Mouse (Mus musculus): Measurements from ENCODE around the gene Sh3bp5.
A peak's percentile ranks its signal among the peaks of the same experiment; 100 is the strongest.

Sh3bp5 gene

DNA sequence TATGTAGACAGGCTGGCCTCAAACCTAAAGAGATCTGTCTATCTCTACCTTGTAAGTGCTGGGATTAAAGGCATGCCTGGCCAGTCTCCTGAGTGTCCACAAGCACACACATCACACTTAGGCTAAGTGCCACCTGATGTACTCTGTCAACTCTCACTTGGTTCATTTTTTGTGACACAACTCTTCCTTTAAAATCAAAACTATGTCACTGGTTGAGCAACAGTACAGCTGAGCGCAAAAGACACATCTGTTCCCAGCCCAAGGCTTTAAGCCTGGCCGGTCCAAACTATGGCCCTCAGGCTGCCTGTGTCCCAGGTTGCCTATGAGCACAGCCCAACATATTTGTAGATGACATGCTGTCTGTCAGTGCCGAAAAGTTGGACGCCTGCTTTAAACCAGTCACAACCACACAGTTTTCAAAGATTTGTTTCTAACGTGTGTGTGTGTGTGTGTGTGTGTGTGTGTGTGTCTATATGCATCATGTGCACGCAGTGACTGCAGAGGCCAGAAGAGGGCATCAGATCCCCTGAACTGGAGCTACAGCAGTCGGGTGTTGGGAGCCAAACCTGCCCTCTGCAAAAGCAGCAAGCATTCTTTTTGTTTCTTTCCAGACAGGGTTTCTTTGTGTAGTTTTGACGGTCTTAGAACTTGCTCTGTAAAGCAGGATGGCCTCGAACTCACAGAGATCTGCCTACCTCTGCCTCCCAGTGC is 40.9 kb downstream of the Sh3bp5 start:
- TF ChIP-seq GATA4 (IDR thresholded peaks at IDR 0.05; ENCODE audit: insufficient replicate concordance, low read length) = no peak

DNA sequence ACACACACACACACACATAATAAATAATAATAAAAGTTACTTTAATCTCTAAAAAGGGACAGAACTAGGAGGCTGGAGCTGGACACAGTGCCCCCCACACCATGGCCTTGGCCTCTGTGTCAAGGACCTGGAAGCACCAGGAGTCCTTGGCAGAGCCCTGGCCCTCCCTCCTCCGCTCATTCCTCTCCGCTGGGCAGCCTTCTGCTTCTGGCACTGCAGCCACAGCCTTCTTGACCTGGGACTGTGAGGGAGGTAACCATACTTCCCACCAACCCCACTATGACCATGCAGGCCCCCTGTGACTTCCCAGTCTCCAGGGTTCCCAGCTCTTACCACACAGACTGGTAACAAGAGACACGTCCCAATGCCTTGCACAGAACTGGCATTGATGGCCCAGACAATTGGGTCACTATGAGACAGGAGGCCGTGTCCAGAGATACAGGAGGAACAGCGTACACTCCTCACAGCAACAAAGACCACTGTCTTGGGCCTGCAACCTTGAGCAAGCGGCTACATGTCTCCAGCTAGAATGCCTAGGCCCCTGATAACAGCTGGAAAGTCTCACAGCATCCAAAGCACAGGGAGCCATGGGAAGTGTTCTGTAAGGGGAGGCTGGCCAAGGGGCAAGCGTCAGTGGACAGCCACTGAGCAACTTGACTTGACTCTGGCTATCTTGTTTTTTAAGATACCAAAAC is 41.8 kb downstream of the Sh3bp5 start:
- TF ChIP-seq GATA4 (IDR thresholded peaks at IDR 0.05; ENCODE audit: insufficient replicate concordance, low read length) = no peak

DNA sequence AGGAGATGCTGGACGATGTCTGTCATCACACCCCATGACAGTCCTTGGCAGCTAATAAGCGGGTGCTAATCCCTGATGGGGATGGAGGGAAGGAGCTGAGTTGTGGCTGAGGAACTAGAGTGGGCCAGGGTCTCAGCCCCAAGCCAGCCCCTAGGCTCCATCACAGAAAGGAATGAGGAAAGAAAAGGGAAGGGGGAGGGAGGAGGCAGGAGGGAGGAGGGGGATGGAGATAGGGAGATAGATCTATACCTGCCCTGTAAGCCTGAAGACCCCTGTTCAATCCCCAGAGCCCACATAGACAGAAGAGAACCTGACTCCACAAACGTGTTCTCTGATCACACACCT is 42.4 kb downstream of the Sh3bp5 start:
- TF ChIP-seq GATA4 (IDR thresholded peaks at IDR 0.05; ENCODE audit: insufficient replicate concordance, low read length) = no peak

DNA sequence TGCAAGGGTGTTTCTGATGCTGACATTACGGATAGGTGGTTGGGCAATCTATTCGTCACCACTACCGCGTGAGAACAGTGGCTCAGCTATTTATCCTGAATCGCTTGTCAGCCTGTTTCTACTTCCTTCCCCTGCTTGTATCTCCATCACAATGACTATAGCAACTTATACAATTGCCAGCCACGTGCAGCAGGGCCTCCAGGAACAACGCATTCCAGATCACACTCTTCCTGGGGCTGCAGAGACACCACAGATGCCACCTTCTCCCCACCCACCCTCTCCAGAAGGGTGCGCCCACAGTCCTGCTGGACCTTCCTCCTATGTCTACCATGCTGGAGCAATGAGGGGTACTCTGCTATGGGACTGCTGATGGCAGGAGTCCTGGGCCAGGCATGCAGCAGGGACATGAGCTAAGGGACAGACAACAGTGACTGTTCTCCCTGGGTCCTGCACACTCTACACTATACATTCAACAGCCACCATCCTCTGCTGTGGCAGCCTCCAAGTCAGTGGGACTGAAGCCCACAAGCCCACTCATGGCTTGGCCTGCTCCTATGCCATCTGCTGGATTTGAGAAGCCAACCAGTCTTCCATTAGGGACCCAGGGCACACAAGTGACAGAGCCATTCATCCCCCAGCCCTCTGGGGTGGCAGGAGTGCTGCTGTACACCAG is 42.9 kb downstream of the Sh3bp5 start:
- TF ChIP-seq GATA4 (IDR thresholded peaks at IDR 0.05; ENCODE audit: insufficient replicate concordance, low read length) = no peak

DNA sequence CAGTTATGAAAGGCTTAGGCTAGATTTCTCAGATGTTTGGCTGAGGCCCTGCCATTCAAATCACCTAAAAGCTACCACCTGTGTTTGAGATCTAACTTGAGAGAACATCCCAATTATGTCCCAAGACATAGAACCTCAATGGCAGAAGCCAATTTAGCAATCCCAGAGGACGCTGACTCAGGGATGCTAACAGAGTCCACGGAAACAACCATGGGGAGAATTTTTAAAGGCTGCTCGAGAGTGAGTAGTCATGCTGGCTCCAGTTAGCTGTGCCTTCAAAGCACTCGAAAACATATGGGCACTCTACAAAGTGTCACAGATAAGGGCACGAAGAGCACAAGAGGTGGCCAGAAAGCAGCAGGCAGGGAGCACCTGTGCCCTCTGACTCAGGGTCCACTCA is 43.6 kb downstream of the Sh3bp5 start:
- TF ChIP-seq GATA4 (IDR thresholded peaks at IDR 0.05; ENCODE audit: insufficient replicate concordance, low read length) = no peak

DNA sequence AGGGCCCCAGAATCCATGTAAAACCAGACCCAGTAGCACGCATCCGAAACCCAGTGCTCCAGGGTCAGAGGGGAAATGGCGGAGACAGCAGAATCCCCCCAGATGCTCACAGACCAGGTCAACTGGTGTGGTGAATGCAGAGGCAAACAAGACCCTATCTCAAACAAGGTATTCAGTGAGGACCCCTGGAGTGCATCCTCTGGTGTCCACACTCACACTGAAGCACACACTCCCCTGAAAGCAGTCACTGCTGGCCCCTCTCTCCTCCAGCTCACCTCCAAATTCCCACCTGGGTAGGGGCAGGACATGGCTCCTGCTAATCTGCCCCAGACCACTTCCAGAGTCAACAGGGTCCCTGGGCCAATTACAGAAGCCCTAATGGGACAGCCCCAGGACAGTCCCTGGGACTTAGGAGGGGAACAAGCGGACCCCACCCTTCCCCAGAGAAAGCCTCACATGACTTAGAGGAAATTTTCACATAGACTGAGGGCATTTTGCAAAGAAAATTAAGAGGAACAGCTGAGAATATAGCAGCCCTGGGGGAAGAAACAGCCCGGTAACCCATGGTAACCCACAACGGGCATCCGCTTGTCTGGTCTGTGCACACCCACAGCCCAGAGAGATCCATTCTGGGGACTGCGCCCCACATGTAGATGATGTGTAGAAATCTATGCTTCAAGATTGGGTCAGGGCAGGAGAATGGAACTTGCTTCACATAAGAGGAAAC is 46.3 kb downstream of the Sh3bp5 start:
- TF ChIP-seq GATA4 (IDR thresholded peaks at IDR 0.05; ENCODE audit: insufficient replicate concordance, low read length) = no peak

DNA sequence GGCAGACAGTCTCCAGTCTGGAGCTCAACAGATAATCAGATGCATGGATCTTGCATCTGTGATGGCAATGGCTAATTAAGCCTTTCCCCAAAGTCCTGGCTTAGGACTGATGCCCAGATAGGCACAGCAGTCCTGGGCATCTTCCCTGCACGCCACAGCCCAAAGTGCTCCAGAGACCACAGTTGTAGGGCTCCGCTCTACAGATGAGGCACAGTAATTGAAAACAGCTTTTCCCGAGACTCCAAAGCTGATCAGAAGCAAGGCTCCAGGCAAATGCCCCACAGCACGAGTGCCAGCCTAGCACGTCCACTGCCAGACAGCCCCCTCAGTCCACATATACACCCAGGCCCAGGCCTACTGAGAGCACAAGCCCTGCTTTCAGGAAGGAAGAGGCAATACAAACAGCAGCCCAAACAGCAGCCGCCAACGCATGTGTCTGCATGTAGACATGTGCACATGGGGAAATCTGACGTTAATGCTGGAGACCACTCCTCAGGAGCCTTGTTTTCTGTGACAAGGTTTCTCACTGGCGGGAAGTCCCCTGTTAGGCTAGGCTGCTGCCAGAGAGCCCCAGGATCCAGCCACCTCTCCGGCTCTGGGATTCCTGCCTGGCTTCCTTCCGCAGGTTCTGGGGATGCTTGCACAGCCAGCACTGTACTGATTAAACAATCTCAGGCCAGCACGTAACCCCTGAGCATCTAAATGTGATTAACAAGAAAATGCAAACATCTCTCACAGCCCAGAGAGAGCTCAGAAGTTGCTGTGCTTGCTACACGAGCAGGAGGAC is 47.6 kb downstream of the Sh3bp5 start:
- peak; percentile 80 for TF ChIP-seq GATA4 (IDR thresholded peaks at IDR 0.05; ENCODE audit: insufficient replicate concordance, low read length)

DNA sequence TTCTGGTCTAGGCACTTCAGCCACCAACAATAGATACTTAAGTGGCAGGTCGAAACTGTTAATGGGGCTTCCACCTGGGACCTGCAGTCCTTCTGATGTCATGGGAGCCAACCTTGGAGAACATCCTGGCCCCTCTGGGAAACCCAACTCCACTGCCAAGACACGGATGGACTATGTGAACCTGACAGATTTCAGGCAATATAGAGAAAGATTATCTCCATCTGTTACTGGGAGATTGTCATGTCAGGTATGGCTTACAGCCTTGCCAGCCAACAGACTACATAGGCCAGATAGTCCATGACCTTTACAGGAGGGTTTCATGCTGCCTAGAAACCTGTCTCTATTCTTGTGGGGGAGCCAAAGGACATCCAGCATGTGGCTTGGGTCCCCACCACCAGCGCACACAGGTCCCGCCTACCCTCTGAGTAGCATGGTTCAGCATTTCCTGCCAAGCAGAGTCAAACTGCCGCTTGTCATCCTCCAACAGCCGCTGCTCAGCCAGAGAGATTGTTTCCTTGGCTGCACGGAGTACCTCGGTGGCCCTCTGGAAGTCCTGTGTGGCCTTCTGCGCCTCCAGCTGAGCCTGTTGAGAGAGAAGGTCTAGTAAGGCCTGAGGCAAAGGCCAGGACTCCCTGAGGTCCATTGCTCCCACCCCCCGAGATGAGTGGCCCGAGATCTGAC is 48.4 kb downstream of the Sh3bp5 start:
- no peak for TF ChIP-seq GATA4 (IDR thresholded peaks at IDR 0.05; ENCODE audit: insufficient replicate concordance, low read length)

DNA sequence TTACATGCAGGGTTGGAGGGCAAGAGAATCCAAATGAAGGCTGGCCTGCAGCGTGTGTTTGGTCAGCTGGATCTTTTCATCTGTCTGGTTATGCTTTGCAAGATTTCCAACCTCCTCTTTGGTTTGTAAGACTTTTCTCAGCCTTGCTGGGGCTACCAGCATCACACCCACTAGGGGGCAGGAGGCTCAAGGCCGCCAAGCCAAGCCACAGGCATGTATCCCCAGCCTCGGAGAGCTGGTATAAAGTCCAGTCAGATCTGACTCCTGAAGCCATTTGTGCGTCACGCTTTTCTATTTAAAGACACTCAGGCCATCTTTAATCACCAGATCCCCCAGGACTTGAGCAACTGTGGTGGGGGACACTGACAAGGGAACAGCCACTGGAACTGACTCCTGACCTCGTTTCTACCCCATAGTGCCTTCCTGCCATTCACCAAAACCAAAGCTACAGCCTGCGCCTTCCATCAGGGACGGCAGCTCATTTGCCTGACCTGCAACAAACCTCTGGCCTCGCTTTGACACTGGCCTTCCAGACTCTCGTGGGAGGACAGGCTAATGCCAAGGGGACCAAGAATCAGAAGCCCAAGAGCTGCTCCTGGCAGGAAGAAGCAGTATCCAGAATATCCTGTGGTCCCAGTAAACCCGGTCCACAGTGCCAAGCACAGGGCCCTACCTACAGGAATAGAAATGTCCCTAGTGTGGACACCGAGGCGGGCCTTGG is 49.7 kb downstream of the Sh3bp5 start:
- TF ChIP-seq GATA4 (IDR thresholded peaks at IDR 0.05; ENCODE audit: insufficient replicate concordance, low read length) = no peak

DNA sequence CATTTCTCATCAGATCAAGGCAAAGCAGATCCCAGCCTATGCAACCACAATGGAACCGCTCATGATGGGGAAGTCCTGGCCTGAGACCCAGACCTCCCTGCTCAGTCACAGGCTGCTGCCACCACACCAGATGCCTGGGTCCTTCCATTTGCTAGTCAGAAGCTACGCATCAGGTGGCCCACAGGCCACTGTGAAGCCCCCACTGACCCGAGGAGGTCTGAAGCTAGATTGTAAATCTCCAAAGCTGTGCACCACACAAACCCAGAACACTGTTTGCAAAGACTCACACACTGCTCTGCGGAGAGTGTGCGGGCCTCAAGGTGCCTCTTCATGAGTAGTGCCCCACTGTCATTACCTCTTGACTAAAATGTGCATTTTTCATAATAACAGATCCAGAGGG is 50.5 kb downstream of the Sh3bp5 start:
- no peak for TF ChIP-seq GATA4 (IDR thresholded peaks at IDR 0.05; ENCODE audit: insufficient replicate concordance, low read length)

DNA sequence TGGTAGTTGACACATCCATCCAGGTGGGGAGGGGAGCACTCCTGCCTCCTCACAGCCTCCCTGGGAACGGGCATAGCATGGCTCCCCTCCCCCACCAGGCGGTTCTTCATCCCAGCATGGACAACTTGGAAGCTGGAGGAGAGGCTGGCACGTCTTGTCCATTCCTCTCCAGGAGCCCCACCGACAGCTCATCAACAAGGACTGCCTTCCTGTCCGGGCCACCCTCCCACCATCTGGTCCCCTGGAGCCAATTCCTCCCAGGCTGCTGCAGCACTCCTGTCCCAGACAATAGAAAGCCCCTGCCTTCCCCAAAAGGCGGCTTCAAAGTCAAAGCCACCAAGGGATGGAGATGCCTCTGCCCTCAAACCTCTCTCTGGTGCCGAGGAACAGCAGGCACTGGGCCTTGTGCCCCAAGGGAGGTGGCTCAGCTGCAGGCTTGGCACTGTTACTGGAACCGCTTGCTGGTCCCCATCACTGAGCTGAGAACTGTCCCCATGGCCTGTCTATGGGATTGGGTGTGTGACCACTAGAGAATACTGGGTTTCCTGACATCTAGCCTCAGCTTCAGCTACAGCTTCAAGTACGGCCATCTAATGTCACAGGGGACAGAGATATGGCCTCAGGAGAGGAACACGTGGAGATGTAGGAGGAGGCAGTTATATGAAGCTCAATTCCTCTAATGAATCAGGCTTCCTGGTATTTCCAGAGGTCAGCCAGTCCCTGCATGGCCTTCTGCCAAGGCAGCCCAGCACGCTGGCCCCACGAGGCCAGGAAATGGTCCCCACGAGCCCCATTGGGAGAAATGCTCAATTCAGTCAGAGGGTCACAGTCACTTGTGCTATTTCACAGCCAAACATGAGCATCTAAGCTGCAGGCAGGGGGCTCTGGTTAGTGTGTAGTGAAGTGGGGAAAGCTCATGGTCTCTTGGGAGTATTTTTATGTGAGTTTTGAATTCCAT is 51.2 kb downstream of the Sh3bp5 start:
- 0 out of 2 replicates have a peak, but pooled peaks have one; percentile 36 for TF ChIP-seq GATA4 (IDR thresholded peaks at IDR 0.05; ENCODE audit: insufficient replicate concordance, low read length)

DNA sequence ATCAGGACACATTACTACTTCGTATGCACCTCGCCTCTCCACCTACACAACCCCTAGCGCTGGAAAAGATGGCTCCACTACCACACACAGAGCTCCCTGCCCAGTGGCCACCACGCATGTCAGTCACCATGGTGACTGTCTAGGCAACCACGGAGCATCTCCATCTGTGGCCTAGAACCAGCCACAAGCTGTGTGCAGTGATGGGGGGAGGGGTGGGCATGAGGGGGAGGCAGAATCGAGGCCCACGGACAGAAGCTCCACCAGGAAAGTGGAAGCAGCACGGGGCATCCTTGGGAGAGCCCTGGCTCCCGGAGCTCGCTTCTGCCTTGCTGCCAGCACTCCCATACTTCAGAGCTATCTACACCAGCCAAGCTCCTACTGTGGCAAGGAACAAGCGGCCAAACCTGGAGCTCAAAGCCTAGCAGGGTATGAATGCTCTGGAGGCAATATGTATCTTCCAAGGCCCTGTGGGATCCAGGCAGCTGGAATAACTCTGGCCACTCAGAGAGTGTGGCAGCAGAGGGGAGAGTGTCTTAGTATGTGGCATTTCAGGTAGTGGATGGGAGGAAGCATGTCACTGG is 52.3 kb downstream of the Sh3bp5 start:
- TF ChIP-seq GATA4 (IDR thresholded peaks at IDR 0.05; ENCODE audit: insufficient replicate concordance, low read length) = no peak

All from liver, adult (tissue).